Mouse (Mus musculus) cerebellum, adult (tissue): ENCODE results near the gene Slc11a2.
A peak's percentile ranks its signal among the peaks of the same experiment; 100 is the strongest.
"Not testable (repeated sequence)": the region's sequence is repeated elsewhere in the genome, so short reads cannot be mapped to it uniquely, and the experiment has no call there.

Experiments
- ATAC-seq: cut with Nextera tagmentation; 2 replicates; pipeline ENCODE4 v1.9.2; 2017; ENCODE audit warnings: mild to moderate bottlenecking, moderate library complexity, mixed read lengths; ENCODE audit not compliant: insufficient number of reproducible peaks, low FRiP score, low TSS enrichment

Slc11a2 gene

DNA sequence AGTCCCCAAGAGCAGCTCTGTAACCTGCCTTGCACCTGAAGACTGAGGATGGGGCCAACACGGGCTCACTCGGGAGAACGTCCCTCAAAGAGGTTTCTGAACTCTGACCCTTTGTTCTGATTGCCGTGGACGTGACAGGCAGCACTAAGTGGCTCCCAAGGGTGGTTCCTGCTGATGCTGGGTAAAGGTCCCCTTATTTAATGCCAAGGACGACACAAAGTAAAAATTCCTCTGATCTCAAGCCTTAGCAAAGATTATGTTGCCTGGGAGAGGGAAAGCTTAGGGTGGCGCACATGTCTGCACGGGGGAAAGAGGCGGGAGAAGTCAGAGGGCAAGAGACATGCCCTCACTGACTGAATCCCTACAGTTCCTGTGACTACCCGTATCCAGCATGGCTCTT, 11.6 kb upstream of the Slc11a2 start:
- ATAC-seq, result no peak

GRCm38 (mm10) chr15:100436112-100436511, 11.2 kb upstream of the Slc11a2 start:
- ATAC-seq, result no peak

DNA sequence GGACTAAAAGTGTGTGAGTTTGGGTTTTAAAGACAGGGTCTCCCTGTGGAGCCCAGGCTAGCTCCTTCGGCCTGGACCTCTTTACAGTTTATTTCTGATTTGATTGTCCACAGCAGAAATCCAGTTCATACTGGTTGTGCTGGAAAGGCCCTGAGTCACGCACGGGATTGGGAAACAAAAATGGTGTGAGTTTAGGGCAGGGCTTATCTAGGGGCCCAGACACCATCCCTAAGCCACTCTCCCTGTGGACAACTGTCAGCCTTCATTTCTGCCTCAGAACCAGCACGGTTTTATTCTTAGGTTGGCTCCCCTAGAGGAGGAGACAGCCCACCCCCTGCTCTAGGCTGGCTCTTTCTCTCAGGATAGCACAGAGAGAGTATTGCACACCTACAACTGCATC, 8.4 kb upstream of the Slc11a2 start:
- ATAC-seq, result no peak

- ATAC-seq, result peak; percentile 31; the same call in 1 of the 2 replicates
Observed at GRCm38 (mm10) chr15:100429959-100430565, 5.2 kb upstream of the Slc11a2 start.

GRCm38 (mm10) chr15:100428296-100428905, 3.5 kb upstream of the Slc11a2 start:
- ATAC-seq, result no peak

DNA sequence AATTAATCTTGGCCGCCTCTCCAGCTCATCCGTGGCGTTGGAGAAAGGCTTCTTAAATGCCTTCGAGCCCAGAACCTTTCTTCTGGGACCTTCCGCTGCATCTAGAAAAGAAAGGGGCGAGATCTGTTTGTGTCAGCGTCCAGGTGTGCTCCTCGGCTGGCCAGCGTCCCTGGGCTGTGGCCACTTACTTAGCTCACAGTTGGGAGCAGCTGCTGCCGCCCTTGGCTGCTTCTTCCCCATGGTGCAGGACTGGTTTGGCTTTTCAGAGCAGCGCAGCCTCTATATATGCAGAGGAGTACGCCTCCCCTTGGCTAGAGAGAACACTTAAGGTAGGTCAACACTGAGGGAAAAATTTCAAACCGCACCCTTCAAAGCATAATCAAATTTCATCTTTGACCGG, 956 bp downstream of the Slc11a2 start:
- no peak for ATAC-seq

- peak; percentile 95 for ATAC-seq
Observed at GRCm38 (mm10) chr15:100422899-100423860, 1.7 kb downstream of the Slc11a2 start.

DNA sequence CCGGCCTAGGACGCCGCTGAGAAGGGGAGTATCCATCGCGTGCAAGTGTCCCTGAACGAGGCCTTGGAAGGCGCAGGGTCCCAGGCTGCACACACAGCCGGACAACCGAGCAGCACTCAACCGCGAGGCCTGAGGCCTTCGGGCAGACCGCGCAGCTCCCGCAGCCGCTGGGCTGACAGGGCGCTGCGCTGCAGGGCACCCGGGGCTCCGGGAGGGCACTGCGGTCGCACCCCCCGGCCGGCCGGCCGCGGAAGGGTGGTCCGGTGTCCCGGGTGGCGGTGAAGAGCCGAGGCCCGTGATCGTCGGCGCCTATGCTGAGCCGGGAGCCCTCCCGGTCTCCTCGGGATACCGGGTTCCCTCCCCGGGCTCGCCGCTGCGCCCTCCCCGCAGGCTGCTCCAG, 2.4 kb downstream of the Slc11a2 start:
- ATAC-seq, result peak; percentile 41

DNA sequence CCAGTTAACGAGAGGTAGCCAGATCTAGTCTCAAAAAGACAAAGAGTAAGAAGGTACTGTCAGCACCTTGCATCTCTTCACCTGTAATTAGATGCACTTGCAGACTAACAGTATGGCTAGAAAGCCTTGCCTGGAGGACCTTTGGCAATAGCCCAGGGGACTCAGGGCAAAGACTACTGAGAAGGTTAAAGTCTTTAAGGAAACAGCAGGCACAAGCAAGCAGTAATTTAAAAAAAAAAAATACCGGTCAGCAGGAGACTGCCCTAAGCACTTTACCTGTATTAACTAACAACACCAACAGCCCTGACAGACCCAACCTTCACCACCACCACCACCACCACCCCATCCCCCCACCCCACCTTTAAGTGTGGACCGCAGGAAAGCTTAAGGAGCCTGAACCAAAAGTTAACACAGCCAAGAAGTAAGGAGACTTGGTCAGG, 3.1 kb downstream of the Slc11a2 start, which contains the start of gene Gm5475:
Gm5475 (plus strand) TSS at position 390 of the 440 bp plus-strand sequence.
- ATAC-seq, result not testable (repeated sequence)

- no peak for ATAC-seq
Observed at GRCm38 (mm10) chr15:100421059-100421757, 3.7 kb downstream of the Slc11a2 start.

DNA sequence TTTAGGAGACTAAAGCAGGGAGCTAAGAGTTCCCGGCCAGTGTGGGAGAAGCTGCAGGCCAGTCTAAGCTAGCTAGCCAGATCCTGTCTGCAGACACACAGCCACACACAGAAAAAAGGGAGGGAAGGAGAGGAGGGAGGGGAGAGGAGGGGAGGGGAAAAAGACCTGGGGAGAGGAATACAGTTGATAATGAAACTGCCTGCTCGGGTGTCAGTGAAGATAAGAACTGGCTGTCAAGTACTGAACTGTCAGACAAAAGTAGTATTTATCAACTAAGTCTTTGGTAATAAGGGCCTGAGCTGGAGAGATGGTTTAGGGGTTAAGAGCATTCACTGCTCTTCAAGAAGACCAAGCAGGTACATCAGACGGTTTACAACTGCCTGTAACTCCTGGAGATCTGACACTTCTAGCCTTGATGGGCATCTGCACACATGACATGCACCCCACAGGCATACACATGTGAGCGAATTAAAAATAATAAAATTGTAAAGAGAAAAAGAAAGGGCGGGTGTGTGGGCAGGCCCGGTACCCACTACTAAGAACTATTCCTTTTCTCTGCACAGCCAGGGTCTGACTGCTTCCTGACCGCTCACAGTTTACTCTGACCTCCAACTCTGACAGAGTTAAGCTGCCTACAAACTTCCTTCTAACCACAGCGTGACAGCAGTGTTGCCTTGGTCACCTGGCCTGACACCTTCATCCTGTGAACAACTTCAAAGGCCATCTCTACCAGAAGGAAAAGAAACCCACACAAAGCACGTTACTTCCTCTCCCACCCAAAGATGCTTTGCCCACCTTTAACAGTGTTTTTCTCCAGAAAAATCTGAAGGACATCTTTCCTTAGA, 4.7 kb downstream of the Slc11a2 start:
- no peak for ATAC-seq

- no peak for ATAC-seq
Observed at GRCm38 (mm10) chr15:100419311-100419710, 5.6 kb downstream of the Slc11a2 start.

GRCm38 (mm10) chr15:100417854-100418450, 6.9 kb downstream of the Slc11a2 start:
- ATAC-seq, result no peak

DNA sequence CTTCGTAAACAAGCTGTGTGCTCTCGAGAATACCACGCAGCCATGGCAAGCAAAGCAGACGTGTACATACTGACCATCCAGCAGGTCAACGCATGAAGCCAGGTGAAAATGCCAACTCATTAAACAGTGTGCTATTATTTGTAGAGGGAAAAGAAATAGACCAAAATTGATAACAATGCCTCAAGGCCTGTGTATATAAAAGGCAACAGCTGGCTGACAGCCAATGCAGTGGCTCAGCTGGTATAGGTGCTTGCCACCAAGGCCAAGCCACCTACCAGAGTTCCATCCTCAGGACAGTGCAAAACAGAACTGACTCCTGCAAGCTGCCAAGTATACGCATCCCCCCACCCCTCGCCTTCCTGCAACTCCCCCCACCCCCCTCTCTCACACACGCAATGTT, 9.2 kb downstream of the Slc11a2 start:
- ATAC-seq, result no peak

DNA sequence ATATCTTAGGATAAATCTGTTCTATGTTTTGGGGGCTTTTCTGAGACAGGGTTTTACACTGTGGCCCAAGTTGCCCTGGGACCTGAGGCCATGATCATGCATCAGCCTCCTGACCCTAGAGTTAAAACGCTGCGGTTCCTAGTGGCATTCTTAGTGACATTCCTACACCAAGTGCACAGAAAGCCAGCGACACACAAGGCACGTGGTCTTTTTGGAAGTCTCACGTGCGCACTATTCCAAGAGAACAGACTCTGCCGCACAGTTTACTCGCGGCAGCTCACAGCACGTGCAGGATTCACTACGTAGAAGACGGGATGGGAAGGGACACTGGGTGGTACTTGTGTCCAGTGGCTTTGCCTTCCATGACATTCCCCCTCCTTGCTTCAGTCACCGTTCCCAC, 9.9 kb downstream of the Slc11a2 start:
- ATAC-seq, result no peak

DNA sequence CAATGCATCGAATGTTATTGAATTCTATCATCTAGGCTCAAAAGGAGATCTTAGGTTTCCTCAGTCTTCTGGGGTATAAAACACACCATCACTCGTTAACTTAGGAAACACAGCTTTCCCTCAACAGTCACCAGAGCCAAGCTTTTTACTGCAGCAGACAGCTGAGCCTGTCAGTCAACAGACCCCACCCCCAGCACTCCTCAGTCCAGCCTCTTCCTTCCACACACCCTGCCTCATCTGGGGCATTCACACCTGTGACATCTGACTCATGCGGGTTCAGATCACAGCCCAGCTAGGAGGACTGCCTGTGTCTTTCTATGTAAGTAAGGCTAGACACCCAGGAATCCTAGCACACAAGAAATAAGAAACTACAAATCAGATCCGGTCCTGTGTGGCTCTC, 10.9 kb downstream of the Slc11a2 start:
- no peak for ATAC-seq

GRCm38 (mm10) chr15:100413306-100413705, 11.6 kb downstream of the Slc11a2 start:
- no peak for ATAC-seq

GRCm38 (mm10) chr15:100411731-100412130, 13.1 kb downstream of the Slc11a2 start:
- ATAC-seq, result no peak
